Mouse (Mus musculus): Measurements from ENCODE around the gene Pprc1.

Pprc1 gene

GRCm38 (mm10) chr19:46056947-46057607 is 12.4 kb downstream of the Pprc1 start:
- peak; percentile 74 to 82 for DNase-seq

GRCm38 (mm10) chr19:46058466-46058865 is 13.8 kb downstream of the Pprc1 start:
- no peak for DNase-seq

DNA sequence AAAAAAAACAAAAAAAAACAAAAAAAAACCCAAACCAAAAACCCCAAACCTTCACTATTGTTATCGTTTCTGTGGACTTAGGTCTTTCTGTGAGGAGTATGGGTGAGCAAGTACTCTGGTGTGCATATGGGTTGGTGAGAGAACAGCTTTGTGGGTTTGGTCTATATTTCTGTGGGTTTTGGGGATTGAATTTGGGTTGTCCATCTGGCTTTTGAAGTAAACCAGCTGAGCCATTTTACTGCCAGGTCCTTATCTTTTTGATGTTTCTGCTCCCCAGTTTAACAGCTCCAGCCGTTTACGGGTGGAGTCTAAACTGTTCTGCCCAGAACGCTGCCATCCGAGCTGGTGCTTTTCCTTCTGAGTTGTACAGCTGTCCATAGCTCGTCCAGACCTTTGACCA is 16.2 kb downstream of the Pprc1 start:
- DNase-seq, result no peak

DNA sequence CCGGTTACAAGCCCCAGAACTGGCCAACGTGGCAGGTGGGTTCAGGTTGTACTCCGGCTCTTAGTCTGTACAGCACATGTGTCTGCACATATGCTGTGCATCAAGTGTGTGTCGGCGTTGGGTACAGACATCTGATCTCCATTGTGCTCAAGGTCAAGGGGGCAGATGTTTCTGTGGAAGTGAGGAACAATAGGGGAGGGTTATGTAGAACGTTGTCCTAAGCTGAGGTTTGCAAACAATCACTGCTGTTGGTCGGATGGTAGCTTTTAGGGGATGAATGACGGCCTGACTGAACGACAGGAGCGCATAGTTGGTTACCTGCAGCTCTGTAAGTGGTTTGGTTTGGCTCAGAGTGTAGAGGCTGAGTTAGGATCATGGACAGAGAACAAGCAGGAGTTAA is 23.4 kb downstream of the Pprc1 start:
- no peak for DNase-seq

DNA sequence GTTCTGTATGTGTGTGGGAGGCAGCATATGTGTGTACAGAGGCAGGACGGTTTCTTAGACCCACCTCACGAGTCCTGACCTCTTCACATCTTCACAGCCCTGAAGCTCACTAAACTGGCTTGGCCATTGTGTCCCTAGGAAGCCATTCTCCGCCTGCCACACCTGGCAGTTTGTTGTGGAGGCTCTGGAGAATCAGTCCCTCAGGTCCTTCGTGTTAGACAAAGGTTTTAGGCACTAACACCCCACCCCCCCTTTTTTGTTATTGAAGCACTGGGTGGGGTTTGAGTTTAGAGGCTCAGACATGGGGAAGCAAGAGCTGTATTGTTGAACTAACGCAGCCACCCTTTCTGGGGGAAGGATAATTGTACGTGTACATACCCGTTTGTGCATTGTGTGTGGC is 28.6 kb downstream of the Pprc1 start:
- DNase-seq, result no peak

GRCm38 (mm10) chr19:46074266-46074665 is 29.6 kb downstream of the Pprc1 start:
- DNase-seq, result no peak

- DNase-seq, result peak; percentile 98 to 100
Observed at GRCm38 (mm10) chr19:46075616-46076607, 31.2 kb downstream of the Pprc1 start, which contains the start of gene Nolc1. Gene Nolc1 (plus strand): TSS chr19:46075863.

- DNase-seq, result no peak
Observed at GRCm38 (mm10) chr19:46078535-46078934, 33.8 kb downstream of the Pprc1 start.

DNA sequence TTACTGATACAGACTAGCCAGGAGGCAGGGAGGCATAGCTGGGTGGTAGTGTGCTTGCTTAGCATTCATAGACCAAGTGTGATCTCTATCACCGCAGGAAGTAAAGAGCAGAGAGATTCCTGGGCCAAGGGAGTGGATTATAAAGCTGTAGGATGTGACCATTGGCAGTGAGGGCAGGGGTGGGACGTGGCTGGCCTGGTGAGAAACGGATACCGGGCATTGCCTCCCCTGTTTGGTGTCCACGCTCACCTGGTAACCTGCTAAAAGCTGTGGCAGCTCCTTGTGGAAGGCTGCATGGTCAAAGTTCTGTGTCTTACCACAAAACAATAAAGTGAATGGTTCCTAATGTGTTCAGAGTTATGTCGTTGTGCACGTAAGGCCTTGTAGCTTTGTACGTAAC is 40.5 kb downstream of the Pprc1 start:
- no peak for DNase-seq

- DNase-seq, result peak; percentile 62 to 70
Observed at GRCm38 (mm10) chr19:46086337-46086736, 41.7 kb downstream of the Pprc1 start.

DNA sequence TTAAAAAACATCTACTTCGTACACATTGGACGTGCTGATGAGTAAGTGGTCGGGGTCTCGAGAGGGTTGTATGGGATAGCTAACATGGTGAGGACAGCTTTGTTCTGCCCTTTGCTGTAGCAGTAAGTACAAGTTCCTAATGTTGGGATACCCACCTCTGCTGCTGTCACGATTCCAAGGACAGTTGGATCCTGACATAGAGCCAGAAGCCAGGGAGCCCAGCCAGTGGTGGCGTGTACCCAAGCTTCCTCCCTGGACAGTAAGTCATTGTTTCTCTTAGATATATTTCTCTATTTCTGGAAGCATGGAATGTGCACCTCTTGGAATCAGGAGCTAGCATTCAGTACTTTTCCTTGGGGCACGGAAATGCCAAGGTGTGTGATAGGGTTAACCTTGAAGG is 43.2 kb downstream of the Pprc1 start:
- DNase-seq, result peak; percentile 40 to 46

- DNase-seq, result no peak
Observed at GRCm38 (mm10) chr19:46091641-46092040, 47.0 kb downstream of the Pprc1 start.

- no peak for DNase-seq
Observed at GRCm38 (mm10) chr19:46094144-46094543, 49.5 kb downstream of the Pprc1 start.

- no peak for DNase-seq
Observed at GRCm38 (mm10) chr19:46095291-46095690, 50.6 kb downstream of the Pprc1 start.

DNA sequence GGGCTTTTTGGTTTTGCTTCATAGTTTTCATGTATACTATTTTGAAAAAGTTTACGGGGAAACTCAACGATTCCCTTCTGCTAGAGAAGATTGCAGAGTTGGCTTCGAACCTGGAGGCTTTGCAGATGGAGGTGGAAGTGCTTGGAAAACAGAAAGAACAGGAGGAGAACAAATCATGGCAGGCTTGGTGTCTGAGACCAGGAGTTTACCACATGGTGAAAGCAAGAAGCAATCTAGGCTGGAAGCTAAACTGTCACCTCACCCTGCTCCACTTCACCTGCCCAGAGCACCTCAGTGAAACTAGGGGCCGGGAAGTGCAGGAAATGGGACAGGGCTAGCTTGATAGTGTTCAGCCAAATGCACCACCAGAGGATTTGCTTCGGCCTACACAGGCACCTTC is 51.7 kb downstream of the Pprc1 start:
- DNase-seq, result no peak

GRCm38 (mm10) chr19:46099561-46099960 is 54.9 kb downstream of the Pprc1 start:
- DNase-seq, result no peak

- peak in 1 of 2 experiments; percentile 38 for DNase-seq
Observed at GRCm38 (mm10) chr19:46103437-46104186, 58.9 kb downstream of the Pprc1 start.

DNA sequence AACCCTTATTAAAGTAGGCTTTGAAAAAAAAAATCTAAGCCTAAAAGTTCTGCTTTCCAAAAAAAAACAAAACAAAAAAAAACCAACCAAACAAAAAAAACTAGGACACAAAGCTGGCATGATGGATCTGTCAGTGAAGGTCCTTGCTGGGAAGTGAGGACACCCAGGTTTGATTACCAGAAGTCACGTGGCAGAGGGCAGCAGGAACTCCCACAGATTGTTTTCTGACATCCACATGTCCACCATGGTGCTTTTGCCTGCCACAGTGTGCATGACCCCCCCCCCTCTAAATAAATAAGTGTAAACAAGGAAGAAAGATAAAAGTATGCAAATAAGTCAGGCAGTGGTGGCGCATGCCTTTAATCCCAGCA is 59.5 kb downstream of the Pprc1 start:
- DNase-seq, result no peak

- no peak for DNase-seq
Observed at GRCm38 (mm10) chr19:46110214-46110613, 65.5 kb downstream of the Pprc1 start.

DNA sequence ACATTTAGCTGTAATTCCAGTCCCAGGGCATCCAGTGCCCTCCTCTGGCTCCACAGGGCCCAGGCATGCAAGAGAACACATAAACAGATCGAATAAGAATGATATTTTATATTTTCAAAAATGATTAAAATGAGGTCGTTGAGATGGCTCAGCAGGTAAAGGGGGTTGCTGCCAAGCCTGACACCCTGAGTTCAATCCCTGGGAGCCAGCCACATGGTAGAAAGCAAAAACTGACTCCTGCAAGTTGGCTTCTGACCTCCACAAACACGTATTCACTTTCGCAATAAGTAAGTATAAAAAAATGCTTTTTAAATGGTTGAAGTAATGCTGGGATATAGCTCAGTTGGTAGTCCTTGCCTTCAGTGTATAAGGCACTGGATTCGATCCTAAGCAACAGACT is 66.1 kb downstream of the Pprc1 start:
- DNase-seq, result no peak

GRCm38 (mm10) chr19:46114617-46115016 is 69.9 kb downstream of the Pprc1 start:
- no peak for DNase-seq

DNA sequence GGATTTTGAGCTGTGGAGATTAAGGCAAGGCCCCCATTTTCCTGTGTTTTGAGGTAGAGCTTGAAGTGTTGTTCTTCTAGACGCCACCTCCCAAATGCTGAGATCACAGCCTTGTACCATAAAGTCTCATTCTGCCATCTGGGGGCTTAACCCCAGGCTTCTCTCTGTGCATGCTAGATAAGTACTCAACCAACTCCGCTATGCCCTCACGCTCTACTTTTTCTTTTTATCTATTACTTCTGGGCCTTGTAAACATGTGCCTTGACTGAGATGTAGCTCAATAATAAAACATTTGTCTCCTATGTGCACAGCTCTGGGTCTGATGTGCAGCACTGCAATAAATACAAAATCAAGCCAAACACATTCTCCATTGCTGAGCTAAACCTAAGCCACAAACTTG is 74.8 kb downstream of the Pprc1 start:
- DNase-seq, result no peak

DNA sequence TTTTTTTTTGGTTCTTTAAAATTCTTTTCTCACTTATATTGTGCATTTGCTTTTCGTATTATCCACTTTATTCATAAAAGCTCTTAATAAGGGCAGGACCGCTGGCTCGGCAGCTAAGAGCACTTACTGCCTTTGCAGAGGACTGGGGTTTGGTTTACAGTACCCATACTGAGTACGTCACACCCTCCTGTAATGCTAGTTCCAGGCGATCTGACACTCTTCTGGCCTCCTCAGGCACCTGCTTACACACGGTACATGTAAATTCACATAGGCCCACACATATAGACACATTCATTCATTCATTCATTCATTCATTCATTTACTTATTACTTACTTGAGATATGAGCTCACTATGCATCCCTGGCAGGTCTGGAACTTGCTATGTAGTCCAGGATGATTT is 76.2 kb downstream of the Pprc1 start:
- no peak for DNase-seq
